Mouse (Mus musculus) urinary bladder, adult 18-20 months (tissue): ENCODE results near the gene Bpifa5.
"Not testable (repeated sequence)": the region's sequence is repeated elsewhere in the genome, so short reads cannot be mapped to it uniquely, and the experiment has no call there.

ENCODE experiments used
- DNase-seq, 2 experiments: peaks; one replicate each; pipeline ENCODE4 v3.0.0; 2022; ENCODE audit warnings: low spot score in 2 of 2, mixed read lengths in 2 of 2

Gene Bpifa5

GRCm38 (mm10) chr2:154162307-154162706, at the start of gene Bpifa5:
Gene Bpifa5, plus strand, starts transcription at chr2:154162607.
- no peak for DNase-seq

GRCm38 (mm10) chr2:154117381-154117780, 45.0 kb upstream of the Bpifa5 start:
- DNase-seq, result no peak

- DNase-seq, result no peak
Observed at GRCm38 (mm10) chr2:154130120-154130519, 32.3 kb upstream of the Bpifa5 start, which contains the start of gene Bpifa3. Gene Bpifa3, plus strand, starts transcription at chr2:154130336.

GRCm38 (mm10) chr2:154142580-154142979, 19.8 kb upstream of the Bpifa5 start, which contains the start of gene Bpifa1:
Gene Bpifa1, plus strand, starts transcription at chr2:154142880.
- DNase-seq, result no peak

GRCm38 (mm10) chr2:154143735-154144134, 18.7 kb upstream of the Bpifa5 start:
- no peak for DNase-seq

GRCm38 (mm10) chr2:154147496-154147895, 14.9 kb upstream of the Bpifa5 start:
- no peak for DNase-seq

- DNase-seq, result no peak
Observed at GRCm38 (mm10) chr2:154158433-154158832, 4.0 kb upstream of the Bpifa5 start.

- DNase-seq, result no peak
Observed at GRCm38 (mm10) chr2:154163306-154163705, 899 bp downstream of the Bpifa5 start.

- no peak for DNase-seq
Observed at GRCm38 (mm10) chr2:154169172-154169571, 6.8 kb downstream of the Bpifa5 start.

GRCm38 (mm10) chr2:154171621-154172020, 9.2 kb downstream of the Bpifa5 start:
- DNase-seq, result no peak

GRCm38 (mm10) chr2:154173313-154173712, 10.9 kb downstream of the Bpifa5 start:
- DNase-seq, result no peak

GRCm38 (mm10) chr2:154181900-154182299, 19.5 kb downstream of the Bpifa5 start:
- not testable (repeated sequence) for DNase-seq

- DNase-seq, result not testable (repeated sequence)
Observed at GRCm38 (mm10) chr2:154183061-154183460, 20.7 kb downstream of the Bpifa5 start.

GRCm38 (mm10) chr2:154185319-154185718, 22.9 kb downstream of the Bpifa5 start:
- DNase-seq, result no peak

GRCm38 (mm10) chr2:154185748-154186147, 23.3 kb downstream of the Bpifa5 start:
- DNase-seq, result no peak

- DNase-seq, result no peak
Observed at GRCm38 (mm10) chr2:154187468-154187867, 25.1 kb downstream of the Bpifa5 start.

- no peak for DNase-seq
Observed at GRCm38 (mm10) chr2:154189877-154190434, 27.5 kb downstream of the Bpifa5 start.

- no peak for DNase-seq
Observed at GRCm38 (mm10) chr2:154190546-154191258, 28.3 kb downstream of the Bpifa5 start, which contains the start of gene Bpifb1. Gene Bpifb1, plus strand, starts transcription at chr2:154190818.

- no peak for DNase-seq
Observed at GRCm38 (mm10) chr2:154192141-154192540, 29.7 kb downstream of the Bpifa5 start.

- DNase-seq, result no peak
Observed at GRCm38 (mm10) chr2:154193071-154193470, 30.7 kb downstream of the Bpifa5 start.

- DNase-seq, result no peak
Observed at GRCm38 (mm10) chr2:154193994-154194504, 31.6 kb downstream of the Bpifa5 start.

- DNase-seq, result no peak
Observed at GRCm38 (mm10) chr2:154197036-154197435, 34.6 kb downstream of the Bpifa5 start.

GRCm38 (mm10) chr2:154204630-154205029, 42.2 kb downstream of the Bpifa5 start:
- DNase-seq, result no peak
